Mouse (Mus musculus) liver, embryonic 18 days (tissue): Measurements from ENCODE around the gene Adam6b. TPM values are rescaled to one million over a fixed set of nuclear protein-coding genes. Genes with fewer than 3 reads are reported as not detected.

Experiments used
- polyA plus RNA-seq: library from polyadenylated mRNA; depleted of rRNA; stranded (reverse); fragments of >200 nt; gene quantifications from 2 replicates; pipeline ENCODE4 v1.2.3, GENCODE M21; 2012; rRNA removed

The Adam6b gene
- polyA plus RNA-seq: 0.01 and 0.02 TPM in 2 replicates

GRCm38 (mm10) chr12:113489211-113489610, at the start of gene Adam6b:
Gene Adam6b, plus strand, starts transcription at chr12:113489511.

Other genes with a start within 250 kb of the Adam6b start
- not detected in 2 replicates for gene Adam6a, start 54.4 kb downstream of the Adam6b start, polyA plus RNA-seq